Mouse (Mus musculus) ES-E14 (cell line): ENCODE results near the gene Zdhhc14.

Experiments
- CHD2 ChIP-seq: IDR thresholded peaks from 2 replicates; pipeline ENCODE4 v1.6.1; 2014; ENCODE audit warnings: mild to moderate bottlenecking, low read depth, low read length, inconsistent platforms
- HCFC1 ChIP-seq: IDR thresholded peaks from 2 replicates; pipeline ENCODE4 v1.6.1; 2012; ENCODE audit warnings: low read length, inconsistent platforms, borderline replicate concordance; ENCODE audit not compliant: insufficient read depth
- MAFK ChIP-seq: IDR thresholded peaks from 2 replicates; pipeline ENCODE4 v1.6.1; 2014; ENCODE audit warnings: mild to moderate bottlenecking, low read depth, low read length, inconsistent platforms; ENCODE audit not compliant: insufficient read depth
- ZC3H11A ChIP-seq: IDR thresholded peaks from 2 replicates; pipeline ENCODE4 v1.6.1; 2012; ENCODE audit warnings: low read depth, mild to moderate bottlenecking, inconsistent platforms, low read length, borderline replicate concordance
- ZNF384 ChIP-seq: IDR thresholded peaks from 2 replicates; pipeline ENCODE4 v1.6.1; 2012; ENCODE audit warnings: low read depth, low read length, inconsistent platforms

DNA sequence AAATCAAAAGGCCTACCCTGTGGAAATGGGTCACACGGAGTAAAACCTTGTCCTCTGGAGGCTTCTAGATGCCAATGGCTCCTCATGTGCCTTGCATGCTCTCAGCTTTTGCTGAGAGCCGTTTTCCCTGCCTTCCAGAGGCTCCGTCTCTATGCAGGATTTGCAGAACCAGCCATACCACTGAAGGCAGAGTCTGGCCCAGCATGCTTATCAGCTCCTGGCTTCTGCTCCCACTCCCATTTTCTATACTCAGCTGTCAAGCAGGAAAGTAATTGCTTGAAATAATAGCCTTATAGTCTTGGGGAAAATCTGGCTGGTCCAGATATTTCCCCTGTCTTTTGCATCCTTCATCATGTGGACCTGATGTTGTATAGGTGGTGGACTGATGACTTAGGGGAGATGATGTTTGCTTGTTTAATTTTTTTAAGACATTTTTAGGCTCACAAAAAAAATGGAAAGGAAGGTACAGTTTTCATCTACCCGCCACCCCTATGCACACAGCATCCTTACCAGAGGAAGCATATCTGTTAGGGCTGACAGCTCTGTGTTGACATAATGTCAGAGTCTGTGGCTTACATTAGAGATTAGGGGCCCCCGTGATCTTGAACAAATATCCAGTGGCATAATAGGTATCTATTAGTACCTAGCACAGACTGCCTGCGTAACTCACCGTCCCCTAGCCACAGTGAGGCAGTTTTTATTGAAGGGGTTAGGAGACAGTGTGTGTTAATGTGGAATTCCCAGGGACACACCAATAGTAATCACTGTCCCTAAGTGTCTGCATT is 218.2 kb downstream of the Zdhhc14 start:
- TF ChIP-seq HCFC1 (no peak), ZNF384 (no peak), CHD2 (no peak), ZC3H11A (no peak), MAFK (no peak)
